Mouse (Mus musculus): ENCODE measurements at regions not wholly inside any gene's neighbourhood (a gene's known extent, or its start where the extent isn't known, plus 50 kb on each side); places are given as distances from the start of the nearest gene placed in this dataset.

DNA sequence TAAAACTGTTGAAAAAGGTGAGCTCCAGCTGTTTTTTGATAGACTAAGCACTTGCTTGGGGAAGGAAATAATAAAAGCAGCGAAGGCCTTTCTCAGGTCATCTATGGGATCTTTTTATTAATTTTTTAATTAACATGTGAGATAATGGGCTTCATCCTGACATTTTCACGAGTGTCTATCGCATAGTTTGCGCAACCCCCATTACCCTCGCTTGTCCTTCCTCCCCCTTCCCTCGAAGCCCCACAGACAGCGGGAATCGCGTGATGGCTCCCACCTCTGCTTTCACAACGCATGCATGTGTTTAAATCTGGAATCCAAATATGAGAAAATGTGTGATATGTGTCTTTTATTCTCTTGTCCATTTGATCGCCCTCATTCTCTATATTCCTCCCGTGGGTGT is 100.0 kb upstream of the Sox2 start:
- Histone ChIP-seq H3K4me3 (ENCODE audit: low read depth, low read length) (no peak overlapping the region), H3K9ac (replicated peaks; ENCODE audit: low read depth, low read length) (no peak overlapping the region), H3K27me3 (ENCODE audit: control insufficient read depth, insufficient read depth, low read length) (no peaks in the 10 kb centered on the region), H3K36me3 (replicated peaks; ENCODE audit: control insufficient read depth, insufficient read depth, low read length) (no peaks in the 10 kb centered on the region), H3K4me1 (ENCODE audit: control insufficient read depth, insufficient read depth) (no peaks in the 10 kb centered on the region), H3K4me2 (ENCODE audit: low read depth, low read length) (no peak overlapping the region), H3K27ac (ENCODE audit: low read depth) (no peak overlapping the region), H3K9me3 (replicated peaks; ENCODE audit: control insufficient read depth, low read length) (no peaks in the 10 kb centered on the region)
- 78% methylated on average over 12 of the region's 12 CpGs for WGBS
- DNase-seq (ENCODE audit: low spot score), result no peak
- TF ChIP-seq CTCF (IDR thresholded peaks at IDR 0.05; ENCODE audit: low read depth) (no peak), EP300 (IDR thresholded peaks at IDR 0.05; ENCODE audit: low read depth) (no peak)
- no peak for ATAC-seq (ENCODE audit: insufficient read depth, low read depth)

GRCm38 (mm10) chr3:34532451-34532850 is 117.8 kb upstream of the Sox2 start:
- H3K9ac ChIP-seq (replicated peaks; ENCODE audit: low read depth, low read length), result no peak overlapping the region

GRCm38 (mm10) chr3:34531836-34532235 is 118.4 kb upstream of the Sox2 start:
- WGBS, result 74% methylated on average over 7 of the region's 7 CpGs
- no peaks in the 10 kb centered on the region for H3K9me3 ChIP-seq (replicated peaks; ENCODE audit: control insufficient read depth, low read length)
- no peak overlapping the region for H3K4me2 ChIP-seq (ENCODE audit: low read depth, low read length)
- ATAC-seq (ENCODE audit: insufficient read depth, low read depth), result no peak
- DNase-seq (ENCODE audit: low spot score), result no peak
- H3K4me3 ChIP-seq (ENCODE audit: low read depth, low read length), result no peak overlapping the region
- no peaks in the 10 kb centered on the region for H3K4me1 ChIP-seq (ENCODE audit: control insufficient read depth, insufficient read depth)
- H3K27me3 ChIP-seq (ENCODE audit: control insufficient read depth, insufficient read depth, low read length), result no peaks in the 10 kb centered on the region
- TF ChIP-seq CTCF (IDR thresholded peaks at IDR 0.05; ENCODE audit: low read depth), result no peak
- no peak for TF ChIP-seq EP300 (IDR thresholded peaks at IDR 0.05; ENCODE audit: low read depth)
- no peaks in the 10 kb centered on the region for H3K36me3 ChIP-seq (replicated peaks; ENCODE audit: control insufficient read depth, insufficient read depth, low read length)
- no peak overlapping the region for H3K9ac ChIP-seq (replicated peaks; ENCODE audit: low read depth, low read length)
- H3K27ac ChIP-seq (ENCODE audit: low read depth), result no peak overlapping the region

More at GRCm38 (mm10) chr3:34532451-34532850, 117.8 kb upstream of the Sox2 start:
- TF ChIP-seq CTCF (IDR thresholded peaks at IDR 0.05; ENCODE audit: low read depth) (no peak), EP300 (IDR thresholded peaks at IDR 0.05; ENCODE audit: low read depth) (no peak)
- H3K4me3 ChIP-seq (ENCODE audit: low read depth, low read length), result no peak overlapping the region
- DNase-seq (ENCODE audit: low spot score), result no peak
- no peak for ATAC-seq (ENCODE audit: insufficient read depth, low read depth)
- no peak overlapping the region for H3K4me2 ChIP-seq (ENCODE audit: low read depth, low read length)
- no peaks in the 10 kb centered on the region for H3K36me3 ChIP-seq (replicated peaks; ENCODE audit: control insufficient read depth, insufficient read depth, low read length)
- no peak overlapping the region for H3K27ac ChIP-seq (ENCODE audit: low read depth)
- H3K9me3 ChIP-seq (replicated peaks; ENCODE audit: control insufficient read depth, low read length), result no peaks in the 10 kb centered on the region
- H3K27me3 ChIP-seq (ENCODE audit: control insufficient read depth, insufficient read depth, low read length), result no peaks in the 10 kb centered on the region
- 43% methylated on average over 3 of the region's 3 CpGs for WGBS
- H3K4me1 ChIP-seq (ENCODE audit: control insufficient read depth, insufficient read depth), result no peaks in the 10 kb centered on the region

GRCm38 (mm10) chr3:34527546-34527945 is 122.7 kb upstream of the Sox2 start:
- H3K4me1 ChIP-seq (ENCODE audit: control insufficient read depth, insufficient read depth), result no peaks in the 10 kb centered on the region
- no peak for DNase-seq (ENCODE audit: low spot score)

GRCm38 (mm10) chr3:34525730-34526129 is 124.5 kb upstream of the Sox2 start:
- Histone ChIP-seq H3K9ac (replicated peaks; ENCODE audit: low read depth, low read length) (no peak overlapping the region), H3K4me3 (ENCODE audit: low read depth, low read length) (no peak overlapping the region), H3K27me3 (ENCODE audit: control insufficient read depth, insufficient read depth, low read length) (no peaks in the 10 kb centered on the region), H3K4me1 (ENCODE audit: control insufficient read depth, insufficient read depth) (no peaks in the 10 kb centered on the region), H3K36me3 (replicated peaks; ENCODE audit: control insufficient read depth, insufficient read depth, low read length) (no peaks in the 10 kb centered on the region), H3K27ac (ENCODE audit: low read depth) (no peak overlapping the region), H3K9me3 (replicated peaks; ENCODE audit: control insufficient read depth, low read length) (peaks cover 2% of the 10 kb centered on the region; the same call in 1 of the 2 replicates), H3K4me2 (ENCODE audit: low read depth, low read length) (no peak overlapping the region)
- TF ChIP-seq EP300 (IDR thresholded peaks at IDR 0.05; ENCODE audit: low read depth), result no peak
- TF ChIP-seq CTCF (IDR thresholded peaks at IDR 0.05; ENCODE audit: low read depth), result no peak
- 84% methylated on average over 5 of the region's 5 CpGs for WGBS
- no peak for DNase-seq (ENCODE audit: low spot score)
- ATAC-seq (ENCODE audit: insufficient read depth, low read depth), result no peak

More at GRCm38 (mm10) chr3:34527546-34527945, 122.7 kb upstream of the Sox2 start:
- H3K36me3 ChIP-seq (replicated peaks; ENCODE audit: control insufficient read depth, insufficient read depth, low read length), result no peaks in the 10 kb centered on the region
- no peaks in the 10 kb centered on the region for H3K27me3 ChIP-seq (ENCODE audit: control insufficient read depth, insufficient read depth, low read length)
- no peak overlapping the region for H3K27ac ChIP-seq (ENCODE audit: low read depth)
- no peak for ATAC-seq (ENCODE audit: insufficient read depth, low read depth)
- no peak overlapping the region for H3K4me2 ChIP-seq (ENCODE audit: low read depth, low read length)
- peaks cover 2% of the 10 kb centered on the region; the same call in 1 of the 2 replicates for H3K9me3 ChIP-seq (replicated peaks; ENCODE audit: control insufficient read depth, low read length)
- TF ChIP-seq EP300 (IDR thresholded peaks at IDR 0.05; ENCODE audit: low read depth), result no peak
- no peak for TF ChIP-seq CTCF (IDR thresholded peaks at IDR 0.05; ENCODE audit: low read depth)
- H3K9ac ChIP-seq (replicated peaks; ENCODE audit: low read depth, low read length), result no peak overlapping the region
- no peak overlapping the region for H3K4me3 ChIP-seq (ENCODE audit: low read depth, low read length)

DNA sequence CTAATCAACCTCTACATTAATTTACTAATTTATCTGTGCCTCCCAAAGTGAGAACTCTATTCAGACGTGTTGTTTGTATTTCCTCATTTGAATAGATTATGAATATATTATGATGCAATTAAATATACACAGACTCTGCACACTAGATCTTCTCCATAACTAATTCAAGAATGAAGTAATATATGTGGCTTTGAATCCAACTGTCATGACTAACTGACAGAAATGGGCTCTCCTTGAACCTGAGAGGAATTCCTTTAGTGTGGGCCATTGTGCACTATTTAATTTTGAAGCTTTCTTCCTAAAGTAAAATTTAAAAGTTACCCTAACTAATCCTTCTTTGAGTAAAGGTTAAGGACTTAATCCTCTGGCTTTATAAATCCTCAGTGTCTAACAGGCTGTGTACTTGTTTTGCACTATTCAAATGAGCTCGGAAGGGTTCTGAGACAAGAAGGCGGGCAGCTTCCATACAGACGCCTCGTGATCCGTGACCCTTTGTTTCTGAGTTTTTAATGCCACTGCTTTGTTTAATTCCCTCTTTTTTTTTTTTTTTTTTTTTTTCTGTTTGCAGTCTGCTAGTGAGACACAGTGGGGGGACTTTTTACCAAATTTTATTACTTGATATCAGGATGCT is 128.0 kb upstream of the Sox2 start:
- H3K4me1 ChIP-seq (ENCODE audit: control insufficient read depth, insufficient read depth), result no peaks in the 10 kb centered on the region
- H3K9me3 ChIP-seq (replicated peaks; ENCODE audit: control insufficient read depth, low read length), result peaks cover 2% of the 10 kb centered on the region; the same call in 1 of the 2 replicates
- H3K4me3 ChIP-seq (ENCODE audit: low read depth, low read length), result no peak overlapping the region
- no peaks in the 10 kb centered on the region for H3K36me3 ChIP-seq (replicated peaks; ENCODE audit: control insufficient read depth, insufficient read depth, low read length)
- ATAC-seq (ENCODE audit: insufficient read depth, low read depth) (no peak), DNase-seq (ENCODE audit: low spot score) (no peak)
- H3K27me3 ChIP-seq (ENCODE audit: control insufficient read depth, insufficient read depth, low read length), result no peaks in the 10 kb centered on the region
- H3K4me2 ChIP-seq (ENCODE audit: low read depth, low read length), result no peak overlapping the region
- 76% methylated on average over 6 of the region's 6 CpGs for WGBS
- TF ChIP-seq EP300 (IDR thresholded peaks at IDR 0.05; ENCODE audit: low read depth) (no peak), CTCF (IDR thresholded peaks at IDR 0.05; ENCODE audit: low read depth) (no peak)
- no peak overlapping the region for H3K9ac ChIP-seq (replicated peaks; ENCODE audit: low read depth, low read length)
- no peak overlapping the region for H3K27ac ChIP-seq (ENCODE audit: low read depth)
